ENCODE assay signal across 8 mouse cellular contexts in genomic region chr2:75938117-75939063, GRCm38 (mm10). TPM values are rescaled to one million over a fixed set of nuclear protein-coding genes. Genes with fewer than 3 reads are reported as not detected.
DNase-seq lines count a peak whose midpoint lies in the region; ATAC-seq lines count a peak whose summit lies in the region.

Gene Ttc30b (minus strand): TSS chr2:75938585.

- DNase-seq in adrenal gland, adult 2 months = peak; percentile 84
- DNase-seq in embryo, embryonic 11.5 days (ENCODE audit: low read depth, low spot score) = peak; percentile 68
- peak; percentile 59 to 71 for DNase-seq in gastrocnemius, postnatal 36 days
- peak; percentile 86 for DNase-seq in intestine, embryonic 14.5 days (ENCODE audit: low spot score)
- peak; percentile 79 to 81 for DNase-seq in left cerebral cortex, postnatal 10 days (ENCODE audit: extremely low spot score in 1 of 2, low spot score in 2 of 2)
- peak; percentile 82 to 88 for DNase-seq in right cerebral cortex, postnatal 10 days (ENCODE audit: low spot score in 2 of 2)
- peak; percentile 71 for DNase-seq in urinary bladder, postnatal 25 days (ENCODE audit: low spot score)

- peak within 1 kb of the TSS; percentile 92 for H3K27ac ChIP-seq in intestine, embryonic 14.5 days (ENCODE audit: low read depth)

- H3K4me1 ChIP-seq in intestine, embryonic 14.5 days (replicated peaks; ENCODE audit: control insufficient read depth, insufficient read depth, low read length) = no peaks in the 10 kb centered on the region

- H3K36me3 ChIP-seq in intestine, embryonic 14.5 days (ENCODE audit: control insufficient read depth, insufficient read depth, low read length) = no peaks in the 10 kb centered on the region

- peak; percentile 87 for ATAC-seq in intestine, embryonic 14.5 days (replicated peaks; ENCODE audit: low FRiP score, low TSS enrichment, low read depth)
- ATAC-seq in megakaryocyte progenitor cell, adult 5-6 weeks (replicated peaks; ENCODE audit: poor library complexity) = peak; percentile 91

- no peaks in the 10 kb centered on the region for H3K9me3 ChIP-seq in intestine, embryonic 14.5 days (ENCODE audit: control insufficient read depth, low read length)

- peak within 1 kb of the TSS; percentile 71 for H3K4me3 ChIP-seq in intestine, embryonic 14.5 days (ENCODE audit: low read depth, low read length)

- peaks cover 6% of the 10 kb centered on the region; the same call in 1 of the 2 replicates for H3K27me3 ChIP-seq in intestine, embryonic 14.5 days (replicated peaks; ENCODE audit: control insufficient read depth, insufficient read depth, low read length)

- intact Hi-C loops in gastrocnemius, postnatal 36 days (cut with DNase I) = no loop called here
- intact Hi-C loops in left cerebral cortex, postnatal 10 days (cut with DNase I) = no loop called here

- 5% methylated on average over 32 of the region's 42 CpGs for WGBS in intestine, embryonic 14.5 days

- H3K9ac ChIP-seq in intestine, embryonic 14.5 days (ENCODE audit: low read length) = peak within 1 kb of the TSS; percentile 65

- peak within 1 kb of the TSS; percentile 58 for H3K4me2 ChIP-seq in intestine, embryonic 14.5 days (ENCODE audit: low read length)

RNA-seq across cellular contexts. Expression of gene Ttc30b, which starts in this region (rescaled TPM):
- 10 to 100 TPM; 12.5 to 25.3 TPM for total RNA-seq in adrenal gland, adult 2 months (2021)
- polyA plus RNA-seq in adrenal gland, adult 2 months (2012; rRNA removed) = 27.4 and 28.6 TPM in 2 replicates
- 1 to 10 TPM; 1.8 to 3.9 TPM for total RNA-seq in gastrocnemius, postnatal 36 days (2021)
- polyA plus RNA-seq in intestine, embryonic 14.5 days (2014; fragmentation: Nextera tagmentation; extraction: Ambion mirVana) = 8.0 and 9.3 TPM in 2 replicates
- 10 to 100 TPM; 10.9 to 11.8 TPM for total RNA-seq in left cerebral cortex, postnatal 10 days (2021)
- 2.1 and 3.2 TPM in 2 replicates for total RNA-seq in megakaryocyte progenitor cell, adult 5-6 weeks (2015)
- 1.7 and 2.3 TPM in 2 replicates for total RNA-seq in megakaryocyte progenitor cell, adult 5-6 weeks (2017)

Comparison
In these comparisons a context has a peak if more than half of its experiments do, and no peak if none do; other contexts are left out.
1. Peak in every context shown above with its lines: DNase-seq, ATAC-seq, H3K4me3 ChIP-seq and H3K27ac ChIP-seq.